Mouse (Mus musculus): ENCODE data around the gene Tenm4. TPM values are rescaled to one million over a fixed set of nuclear protein-coding genes. Genes with fewer than 3 reads are reported as not detected.

The Tenm4 gene
- polyA plus RNA-seq, 3 experiments from 2014 or later, result 0.05 TPM; not detected in 2

GRCm38 (mm10) chr7:96532804-96533400, 361.9 kb downstream of the Tenm4 start:
- no peak for ATAC-seq

GRCm38 (mm10) chr7:96536313-96536880, 365.4 kb downstream of the Tenm4 start:
- ATAC-seq, result no peak

DNA sequence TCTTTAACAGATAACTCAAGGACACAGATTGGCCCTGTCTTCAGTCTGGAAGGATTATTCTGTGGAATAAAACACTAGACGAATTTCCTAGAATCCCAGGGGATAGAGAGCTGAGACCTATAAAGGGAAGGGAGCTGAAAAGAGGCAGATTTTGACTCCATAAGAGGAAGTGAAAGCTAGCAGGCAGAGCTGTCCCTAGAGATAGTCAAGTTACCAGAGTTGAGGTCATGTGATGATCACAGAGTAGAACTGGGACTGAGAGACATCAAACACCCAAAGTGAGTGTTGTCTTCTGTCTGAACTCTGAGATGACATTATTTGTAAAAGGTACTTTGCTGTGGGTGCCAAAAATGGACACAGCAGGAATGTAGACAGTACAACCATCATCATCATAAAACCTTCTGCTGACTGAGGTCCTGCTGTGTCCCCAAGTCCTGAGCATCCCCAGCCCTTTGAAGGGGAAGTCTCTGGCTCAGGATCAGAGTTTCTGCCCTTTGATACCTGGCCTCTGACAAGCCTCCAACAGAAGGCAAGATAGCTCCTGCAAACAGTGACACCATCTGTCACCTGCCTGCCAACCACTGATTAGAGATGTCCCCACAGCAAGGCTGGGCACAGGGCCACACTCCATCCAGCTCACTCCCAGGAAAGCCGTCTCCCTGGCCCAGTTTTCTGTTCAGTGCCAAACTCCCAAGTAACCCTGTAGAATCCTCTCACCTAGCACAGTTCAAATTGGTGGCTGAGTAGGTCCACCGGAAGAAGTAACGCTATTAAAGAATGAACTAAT, 368.4 kb downstream of the Tenm4 start:
- no peak for ATAC-seq

DNA sequence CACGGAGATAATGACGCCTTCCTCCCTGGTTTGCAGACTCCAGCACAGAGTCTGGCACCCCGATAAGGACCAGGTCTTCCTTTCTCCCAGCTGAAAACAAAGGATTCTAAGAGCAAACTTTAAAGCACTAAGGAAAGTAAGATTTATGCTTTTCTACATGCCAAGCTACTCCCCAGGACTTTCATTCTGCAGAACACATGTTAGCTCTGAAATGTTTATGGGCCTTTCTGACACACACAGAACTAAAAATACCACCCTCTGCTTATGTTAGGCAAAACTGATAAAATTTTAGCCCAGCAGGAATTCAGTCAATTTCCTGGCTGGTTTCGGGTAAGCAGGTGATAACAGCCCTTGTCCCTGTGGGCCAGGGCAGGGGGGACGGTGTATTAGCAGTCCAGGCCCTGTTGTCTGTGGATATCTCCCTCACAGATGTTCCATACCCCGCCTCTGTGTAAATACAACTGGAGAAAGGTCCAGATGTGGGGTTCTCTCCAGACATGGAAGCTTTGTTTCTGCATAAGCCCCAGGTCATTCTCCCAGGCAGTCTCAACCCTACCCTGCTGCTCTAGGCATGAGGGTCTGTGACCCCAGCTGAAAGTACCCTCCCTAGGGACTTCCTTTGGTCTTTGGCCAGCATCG, 369.5 kb downstream of the Tenm4 start:
- ATAC-seq, result no peak

GRCm38 (mm10) chr7:96545979-96546378, 374.9 kb downstream of the Tenm4 start:
- no peak for ATAC-seq

DNA sequence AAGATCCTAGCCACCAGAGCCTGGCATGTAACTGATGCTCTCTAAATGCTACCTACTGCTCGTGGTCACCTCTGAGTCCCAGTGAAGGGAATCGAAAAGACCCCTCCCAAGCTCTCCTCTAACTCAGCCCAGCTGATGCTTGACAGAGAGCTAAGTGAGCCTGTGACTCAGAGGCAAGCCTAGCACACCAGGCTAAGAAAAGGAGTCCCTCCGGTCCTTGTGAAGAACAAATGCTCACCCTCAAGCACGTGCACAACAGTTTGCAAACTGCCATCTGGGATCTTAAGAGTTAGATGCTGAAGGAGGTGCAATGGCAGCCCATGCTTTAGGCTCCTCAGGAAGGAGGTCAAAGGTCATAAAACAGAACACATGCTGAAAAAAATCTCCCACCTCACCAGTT, 380.8 kb downstream of the Tenm4 start:
- no peak for ATAC-seq

DNA sequence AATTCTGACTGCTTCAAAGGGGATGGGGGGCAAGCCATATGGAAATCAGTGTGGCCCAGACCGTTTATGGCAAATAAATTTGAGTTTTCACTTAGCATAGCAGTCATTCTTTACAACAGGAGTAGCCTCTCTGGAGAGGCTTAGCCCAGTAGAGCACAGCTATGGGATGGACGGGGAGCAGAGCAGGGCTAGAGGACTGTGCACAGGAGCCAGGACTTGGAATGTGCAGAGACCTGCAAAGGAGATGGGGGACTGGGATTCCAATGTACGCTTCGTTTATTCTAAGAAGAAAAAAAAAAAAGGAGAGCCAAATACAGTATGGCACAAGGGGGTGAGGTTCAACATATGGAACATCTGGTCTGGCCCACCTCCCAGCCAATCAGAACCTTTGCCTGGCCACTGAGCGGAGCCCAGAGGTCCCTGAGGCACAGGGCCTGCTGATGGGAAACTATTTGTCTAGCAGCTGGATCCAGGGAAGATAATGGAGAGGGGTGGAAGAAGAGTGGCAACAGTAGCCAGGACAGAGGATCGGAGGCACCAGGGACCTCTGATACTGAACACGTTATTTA, 381.3 kb downstream of the Tenm4 start:
- no peak for ATAC-seq

DNA sequence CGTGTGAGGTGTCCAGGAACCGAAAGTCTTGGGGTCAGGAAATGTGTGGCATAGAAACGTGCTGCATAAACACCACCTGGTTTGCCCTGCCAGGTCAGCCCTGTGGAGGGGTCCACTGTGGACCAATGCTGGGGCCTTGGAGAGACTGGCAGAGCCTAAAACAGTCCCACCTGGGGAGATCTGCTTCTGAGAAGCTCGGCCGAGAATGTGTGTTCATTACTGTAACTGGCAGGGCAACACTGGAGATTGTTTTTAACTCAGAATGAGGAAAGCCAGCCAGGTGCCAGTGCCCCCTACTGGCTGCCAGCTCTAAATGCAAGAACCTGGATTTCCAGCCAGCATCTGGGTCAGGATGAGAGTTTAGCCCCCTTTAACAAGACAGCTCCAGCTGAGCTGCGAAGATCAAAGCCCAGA, 383.2 kb downstream of the Tenm4 start:
- no peak for ATAC-seq

DNA sequence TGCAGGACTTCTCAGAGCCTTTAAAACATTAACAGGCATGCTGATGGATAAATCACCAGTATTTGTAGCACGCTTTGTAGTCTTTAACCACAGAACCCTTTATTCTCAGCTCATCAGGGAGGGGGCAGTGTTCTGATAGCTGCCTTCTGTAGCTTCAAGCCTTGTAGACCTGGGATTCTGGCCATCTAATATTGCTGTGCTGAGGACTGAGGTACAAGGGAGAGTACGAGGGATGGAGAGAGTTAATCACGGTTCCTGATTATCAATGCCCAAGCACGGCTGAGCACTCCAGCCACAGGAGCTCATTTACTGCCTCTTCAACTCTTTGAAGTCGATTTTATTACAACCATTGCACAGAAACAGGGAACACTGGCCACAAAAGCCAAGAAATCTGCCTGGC, 384.2 kb downstream of the Tenm4 start:
- no peak for ATAC-seq

DNA sequence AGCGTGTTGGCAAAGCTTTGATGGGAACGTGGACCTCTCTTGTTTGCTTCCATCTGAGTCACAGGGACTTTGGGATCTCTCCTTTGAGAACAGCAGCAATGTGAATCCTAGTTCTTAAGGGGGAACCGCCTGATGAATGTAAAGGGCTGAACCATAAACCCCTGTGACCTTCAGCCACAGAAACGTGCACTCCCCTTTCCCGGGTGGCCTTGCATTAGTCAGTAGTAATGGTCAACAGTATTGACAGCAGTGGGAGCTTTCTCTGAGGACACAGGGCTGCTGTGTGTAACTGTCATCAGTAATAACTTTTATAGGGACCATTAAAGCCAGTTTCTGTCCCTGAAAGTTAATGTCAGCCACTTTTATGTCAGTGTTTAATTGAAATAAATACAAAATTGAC, 385.7 kb downstream of the Tenm4 start:
- no peak for ATAC-seq

DNA sequence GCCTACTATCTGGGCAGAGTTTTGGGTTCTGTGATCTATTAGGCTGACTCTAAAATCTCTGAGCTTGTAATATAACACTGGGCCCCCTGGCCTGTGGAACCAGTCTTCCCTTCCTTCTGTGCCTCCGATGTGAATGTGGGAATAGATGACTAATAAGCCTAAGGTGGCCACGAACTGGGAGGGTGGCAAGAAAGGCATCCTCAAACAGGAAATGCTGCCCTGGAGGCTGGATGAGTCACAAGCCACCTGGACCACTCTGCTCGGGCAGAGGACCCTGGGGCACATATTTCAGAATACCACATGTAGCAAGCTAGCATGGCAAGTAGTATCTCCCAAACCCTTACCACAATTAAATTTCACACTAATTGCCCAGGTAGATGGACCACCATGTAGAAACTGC, 391.8 kb downstream of the Tenm4 start:
- no peak for ATAC-seq

- no peak for ATAC-seq
Observed at GRCm38 (mm10) chr7:96563329-96564065, 392.5 kb downstream of the Tenm4 start.

DNA sequence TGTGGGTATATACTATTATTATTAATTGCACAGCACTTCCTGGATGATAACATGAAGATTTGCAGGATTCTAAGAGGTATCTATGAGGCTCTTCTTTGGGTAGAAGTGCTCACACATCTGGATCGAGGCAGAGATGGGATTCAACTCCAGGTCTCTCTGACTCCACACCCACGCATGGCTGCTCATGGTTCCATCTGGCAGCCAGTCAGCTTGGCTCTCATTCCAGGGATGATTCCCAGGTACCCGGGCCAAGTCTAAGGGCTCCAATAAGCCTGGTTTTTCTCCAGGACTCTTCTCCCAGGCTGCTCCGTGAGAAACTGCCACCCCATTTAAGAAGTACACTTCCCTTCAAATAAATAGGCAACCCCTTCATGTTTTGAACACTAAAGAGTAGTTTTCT, 394.8 kb downstream of the Tenm4 start:
- no peak for ATAC-seq

GRCm38 (mm10) chr7:96566260-96566659, 395.2 kb downstream of the Tenm4 start:
- no peak for ATAC-seq

GRCm38 (mm10) chr7:96568034-96568433, 397.0 kb downstream of the Tenm4 start:
- no peak for ATAC-seq

- ATAC-seq, result no peak
Observed at GRCm38 (mm10) chr7:96570965-96571364, 399.9 kb downstream of the Tenm4 start.

DNA sequence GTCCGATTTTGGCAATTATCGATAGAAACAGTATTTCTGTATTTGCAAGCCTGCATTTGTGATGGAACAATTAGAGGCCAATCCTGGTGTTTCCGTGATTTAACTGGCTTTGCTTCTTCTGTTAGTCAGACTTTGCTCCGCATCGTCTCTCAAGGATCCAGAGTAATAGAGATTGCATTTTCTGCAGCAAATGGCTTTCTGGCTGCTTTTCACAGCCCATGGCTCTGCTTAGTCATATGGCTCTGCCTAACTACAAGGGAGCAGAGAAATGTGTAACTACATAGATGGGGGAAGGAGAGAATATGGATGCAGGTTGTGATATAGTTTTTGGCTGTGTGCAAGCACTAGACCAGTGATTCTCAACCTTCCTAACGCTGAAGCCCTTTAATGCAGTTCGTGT, 401.9 kb downstream of the Tenm4 start:
- ATAC-seq, result no peak

DNA sequence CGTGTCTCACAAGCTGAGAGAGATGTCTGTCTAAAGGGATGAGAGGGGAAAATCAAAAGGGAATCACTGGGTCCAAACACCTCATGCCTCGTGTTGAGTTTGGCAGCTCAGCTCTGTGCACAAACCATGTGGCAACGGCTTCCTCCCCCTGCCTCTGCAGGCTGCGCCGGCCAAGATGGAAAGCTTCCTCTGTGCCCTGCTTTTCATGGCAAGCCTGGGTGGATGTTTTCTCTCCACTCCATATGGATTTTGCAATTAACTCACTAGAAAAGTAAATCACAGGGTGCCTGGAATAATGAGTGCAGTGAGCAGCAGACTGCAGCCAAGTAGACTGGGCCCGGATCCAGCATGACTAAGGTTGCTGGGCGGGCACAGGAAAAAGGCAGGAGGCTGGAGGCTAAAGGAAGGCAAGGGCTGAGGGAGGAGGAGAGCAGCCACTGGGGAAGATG, 404.2 kb downstream of the Tenm4 start:
- ATAC-seq, result no peak

DNA sequence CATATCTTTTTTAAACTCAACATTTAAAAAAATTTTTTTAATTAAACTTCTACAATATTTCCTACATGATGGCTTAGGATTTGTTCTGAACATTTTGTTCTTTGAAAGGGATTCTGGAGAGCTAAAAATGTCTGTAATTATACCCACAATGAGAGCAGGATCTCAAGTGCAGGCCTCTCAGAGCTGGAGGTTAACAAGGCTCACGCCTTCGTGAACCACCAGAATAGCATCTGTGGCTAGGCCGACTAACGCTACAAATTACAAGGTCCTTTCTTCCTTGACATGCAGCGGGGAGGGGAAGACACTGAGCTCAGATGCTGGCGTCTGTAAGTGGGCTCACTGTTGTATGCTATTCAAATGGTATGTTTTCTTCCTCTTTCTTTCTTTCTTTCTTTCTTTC, 411.7 kb downstream of the Tenm4 start:
- ATAC-seq, result no peak

- ATAC-seq, result no peak
Observed at GRCm38 (mm10) chr7:96587403-96587802, 416.4 kb downstream of the Tenm4 start.

- ATAC-seq, result no peak
Observed at GRCm38 (mm10) chr7:96588567-96588966, 417.5 kb downstream of the Tenm4 start.

- ATAC-seq, result no peak
Observed at GRCm38 (mm10) chr7:96595535-96596295, 424.7 kb downstream of the Tenm4 start.
